Mouse (Mus musculus) embryonic facial prominence, embryonic 13.5 days (tissue): ENCODE measurements around the gene Catsperd. TPM values are rescaled to one million over a fixed set of nuclear protein-coding genes. Genes with fewer than 3 reads are reported as not detected.
"Not testable (repeated sequence)": the region's sequence is repeated elsewhere in the genome, so short reads cannot be mapped to it uniquely, and the experiment has no call there.

Experiments used
- ATAC-seq: fragments of 200-750 bp; cut with Nextera tagmentation; 2 replicates; pipeline ENCODE4 v1.8.0; 2017; ENCODE audit warnings: low read depth; ENCODE audit not compliant: insufficient number of reproducible peaks, insufficient read depth, low FRiP score, low TSS enrichment
- H3K27ac ChIP-seq: fragments of 300-500 bp; sonication (generic); 2 replicates; pipeline ENCODE4 v1.5.1; 2015; ENCODE audit warnings: moderate library complexity, mild to moderate bottlenecking, inconsistent platforms
- H3K27me3 ChIP-seq: fragments of 300-500 bp; sonication (generic); 2 replicates; pipeline ENCODE4 v1.6.1; 2015; ENCODE audit warnings: mild to moderate bottlenecking, inconsistent platforms
- H3K36me3 ChIP-seq: fragments of 300-500 bp; sonication (generic); 2 replicates; pipeline ENCODE4 v1.6.1; 2015; ENCODE audit warnings: mild to moderate bottlenecking, inconsistent platforms
- H3K4me1 ChIP-seq: fragments of 300-500 bp; sonication (generic); 2 replicates; pipeline ENCODE4 v1.6.1; 2015; ENCODE audit warnings: inconsistent platforms
- H3K4me2 ChIP-seq: fragments of 300-500 bp; sonication (generic); 2 replicates; pipeline ENCODE4 v1.6.1; 2015; ENCODE audit warnings: moderate library complexity, mild to moderate bottlenecking, inconsistent platforms
- H3K4me3 ChIP-seq: fragments of 300-500 bp; sonication (generic); 2 replicates; pipeline ENCODE4 v1.5.1; 2015; ENCODE audit warnings: mild to moderate bottlenecking, inconsistent platforms
- H3K9ac ChIP-seq: fragments of 300-500 bp; sonication (generic); 2 replicates; pipeline ENCODE4 v1.6.1; 2015; ENCODE audit warnings: mild to moderate bottlenecking, inconsistent platforms
- H3K9me3 ChIP-seq: fragments of 300-500 bp; sonication (generic); 2 replicates; pipeline ENCODE4 v1.6.1; 2016; ENCODE audit warnings: inconsistent platforms
- WGBS: fragments of 180-500 bp; shearing (Covaris S2); methylation state at CpG from one replicate; pipeline ENCODE4 v1.1.7; 2015; ENCODE audit warnings: mixed read lengths; 5-methylcytosine and 5-hydroxymethylcytosine counted together
- polyA plus RNA-seq: library from polyadenylated mRNA; unstranded; fragments of >200 nt; fragmentation: Nextera tagmentation; extraction: Ambion mirVana; gene quantifications from 2 replicates; pipeline ENCODE4 v1.2.1, GENCODE M21; 2015

The Catsperd gene
- polyA plus RNA-seq, 1 experiment from 2014 or later: 0.66 TPM

- Histone ChIP-seq H3K4me2 (no peak overlapping the region), H3K4me3 (no peak overlapping the region), H3K27ac (no peak overlapping the region), H3K9me3 (no peaks in the 10 kb centered on the region), H3K27me3 (no peaks in the 10 kb centered on the region), H3K4me1 (peaks cover 9% of the 10 kb centered on the region), H3K36me3 (peaks cover 84% of the 10 kb centered on the region), H3K9ac (no peak overlapping the region)
- 95% methylated on average over 28 of the region's 28 CpGs for WGBS
- ATAC-seq: no peak
Measured at GRCm38 (mm10) chr17:56603186-56604069, 24.5 kb upstream of the Catsperd start.

GRCm38 (mm10) chr17:56604070-56604380 lies 23.9 kb upstream of the Catsperd start:
- Histone ChIP-seq H3K4me2 (no peak overlapping the region), H3K4me1 (peaks cover 13% of the 10 kb centered on the region), H3K4me3 (no peak overlapping the region), H3K27me3 (no peaks in the 10 kb centered on the region), H3K36me3 (peaks cover 84% of the 10 kb centered on the region), H3K27ac (no peak overlapping the region), H3K9ac (no peak overlapping the region), H3K9me3 (no peaks in the 10 kb centered on the region)
- ATAC-seq: no peak
- WGBS: 89% methylated on average over 9 of the region's 9 CpGs

GRCm38 (mm10) chr17:56604422-56604821 lies 23.5 kb upstream of the Catsperd start:
- no peaks in the 10 kb centered on the region for H3K27me3 ChIP-seq
- peaks cover 82% of the 10 kb centered on the region for H3K36me3 ChIP-seq
- no peak for ATAC-seq
- no peaks in the 10 kb centered on the region for H3K9me3 ChIP-seq
- H3K4me2 ChIP-seq: no peak overlapping the region
- H3K4me3 ChIP-seq: no peak overlapping the region
- 0 out of 2 replicates have a peak overlapping the region, but pooled peaks have one; percentile 14 for H3K27ac ChIP-seq
- 86% methylated on average over 3 of the region's 3 CpGs for WGBS
- peaks cover 13% of the 10 kb centered on the region for H3K4me1 ChIP-seq
- no peak overlapping the region for H3K9ac ChIP-seq

- no peak for ATAC-seq
- 82% methylated on average over 9 of the region's 9 CpGs for WGBS
- H3K4me1 ChIP-seq: peaks cover 17% of the 10 kb centered on the region
- H3K4me3 ChIP-seq: no peak overlapping the region
- no peak overlapping the region for H3K4me2 ChIP-seq
- peaks cover 72% of the 10 kb centered on the region for H3K36me3 ChIP-seq
- H3K27me3 ChIP-seq: no peaks in the 10 kb centered on the region
- H3K9me3 ChIP-seq: no peaks in the 10 kb centered on the region
- H3K9ac ChIP-seq: no peak overlapping the region
- no peak overlapping the region for H3K27ac ChIP-seq
Measured at GRCm38 (mm10) chr17:56605431-56605830, 22.5 kb upstream of the Catsperd start.

GRCm38 (mm10) chr17:56607521-56608062 lies 20.4 kb upstream of the Catsperd start:
- no peak overlapping the region for H3K27ac ChIP-seq
- H3K27me3 ChIP-seq: no peaks in the 10 kb centered on the region
- H3K4me3 ChIP-seq: no peak overlapping the region
- peaks cover 23% of the 10 kb centered on the region for H3K4me1 ChIP-seq
- no peak overlapping the region for H3K9ac ChIP-seq
- H3K9me3 ChIP-seq: no peaks in the 10 kb centered on the region
- WGBS: 71% methylated on average over 3 of the region's 3 CpGs
- no peak for ATAC-seq
- H3K4me2 ChIP-seq: no peak overlapping the region
- peaks cover 50% of the 10 kb centered on the region for H3K36me3 ChIP-seq

GRCm38 (mm10) chr17:56608699-56609098 lies 19.2 kb upstream of the Catsperd start:
- no peak for ATAC-seq
- Histone ChIP-seq H3K9ac (peak overlapping the region; percentile 83), H3K4me3 (peak overlapping the region; percentile 59), H3K36me3 (peaks cover 39% of the 10 kb centered on the region), H3K27ac (no peak overlapping the region), H3K27me3 (no peaks in the 10 kb centered on the region), H3K4me2 (peak overlapping the region; percentile 83), H3K9me3 (no peaks in the 10 kb centered on the region), H3K4me1 (peaks cover 23% of the 10 kb centered on the region)
- WGBS: 60% methylated on average over 5 of the region's 5 CpGs

- peak within 1 kb of the TSS; percentile 72 for H3K27ac ChIP-seq
- peak; percentile 82 for ATAC-seq
- peaks cover 36% of the 10 kb centered on the region for H3K36me3 ChIP-seq
- H3K27me3 ChIP-seq: no peaks in the 10 kb centered on the region
- peak within 1 kb of the TSS; percentile 83 for H3K4me2 ChIP-seq
- WGBS: under 1% methylated on average over 44 of the region's 44 CpGs
- peak within 1 kb of the TSS; percentile 59 for H3K4me3 ChIP-seq
- peak within 1 kb of the TSS; percentile 83 for H3K9ac ChIP-seq
- no peaks in the 10 kb centered on the region for H3K9me3 ChIP-seq
- H3K4me1 ChIP-seq: peaks cover 27% of the 10 kb centered on the region
Measured at GRCm38 (mm10) chr17:56609452-56610171, 18.3 kb upstream of the Catsperd start, which contains the start of gene 2410015M20Rik. Gene 2410015M20Rik, minus strand, starts transcription at chr17:56609771.

- ATAC-seq: no peak
- WGBS: 66% methylated on average over 2 of the region's 2 CpGs
Measured at GRCm38 (mm10) chr17:56611323-56611722, 16.6 kb upstream of the Catsperd start.

GRCm38 (mm10) chr17:56611861-56612564 lies 15.9 kb upstream of the Catsperd start:
- H3K27me3 ChIP-seq: no peaks in the 10 kb centered on the region
- H3K27ac ChIP-seq: peak overlapping the region; percentile 11; the same call in 1 of the 2 replicates
- 0 out of 2 replicates have a peak overlapping the region, but pooled peaks have one; percentile 1 for H3K4me3 ChIP-seq
- peaks cover 39% of the 10 kb centered on the region for H3K4me1 ChIP-seq
- H3K4me2 ChIP-seq: peak overlapping the region; percentile 16; the same call in 1 of the 2 replicates
- 15% methylated on average over 14 of the region's 14 CpGs for WGBS
- H3K9ac ChIP-seq: no peak overlapping the region
- H3K9me3 ChIP-seq: no peaks in the 10 kb centered on the region
- peaks cover 36% of the 10 kb centered on the region for H3K36me3 ChIP-seq
- ATAC-seq: no peak

More at GRCm38 (mm10) chr17:56611323-56611722, 16.6 kb upstream of the Catsperd start:
- no peak overlapping the region for H3K4me2 ChIP-seq
- no peaks in the 10 kb centered on the region for H3K27me3 ChIP-seq
- H3K27ac ChIP-seq: no peak overlapping the region
- no peaks in the 10 kb centered on the region for H3K9me3 ChIP-seq
- H3K4me1 ChIP-seq: peaks cover 39% of the 10 kb centered on the region
- H3K9ac ChIP-seq: no peak overlapping the region
- H3K36me3 ChIP-seq: peaks cover 36% of the 10 kb centered on the region
- no peak overlapping the region for H3K4me3 ChIP-seq

GRCm38 (mm10) chr17:56612565-56612939 lies 15.4 kb upstream of the Catsperd start:
- peaks cover 38% of the 10 kb centered on the region for H3K4me1 ChIP-seq

More at GRCm38 (mm10) chr17:56612565-56612939, 15.4 kb upstream of the Catsperd start:
- H3K36me3 ChIP-seq: peaks cover 37% of the 10 kb centered on the region
- not testable (repeated sequence) for ATAC-seq, H3K27me3 ChIP-seq, H3K4me2 ChIP-seq, H3K9ac ChIP-seq, H3K9me3 ChIP-seq
- H3K27ac ChIP-seq: peak overlapping the region; percentile 11; the same call in 1 of the 2 replicates
- 0 out of 2 replicates have a peak overlapping the region, but pooled peaks have one; percentile 1 for H3K4me3 ChIP-seq
- WGBS: 76% methylated on average over 10 of the region's 10 CpGs
